Mouse (Mus musculus) cerebellum, adult 2 months (tissue): ENCODE measurements at regions not wholly inside any gene's neighbourhood (a gene's known extent, or its start where the extent isn't known, plus 50 kb on each side); places are given as distances from the start of the nearest gene placed in this dataset.
"Not testable (repeated sequence)": the region's sequence is repeated elsewhere in the genome, so short reads cannot be mapped to it uniquely, and the experiment has no call there.

Source experiments
- CTCF ChIP-seq: fragments of 200-500 bp; IDR thresholded peaks from 2 replicates; pipeline ENCODE4 v1.5.1; 2011; ENCODE audit warnings: low read depth, mild to moderate bottlenecking, control low read depth, low read length, moderate library complexity, borderline replicate concordance; ENCODE audit not compliant: insufficient read depth
- POLR2A ChIP-seq: fragments of 200-500 bp; IDR thresholded peaks from 2 replicates; pipeline ENCODE4 v1.6.1; 2011; ENCODE audit warnings: low read length, control low read depth, borderline replicate concordance; ENCODE audit not compliant: insufficient read depth

- not testable (repeated sequence) for TF ChIP-seq CTCF, POLR2A
These were observed 139.5 kb downstream of the Tcp10c start for GRCm38 (mm10) chr17:13493866-13494265.
